Mouse (Mus musculus) lung, postnatal 0 days (tissue): ENCODE data around the gene Dgkb.

Experiments
- CTCF ChIP-seq: IDR thresholded peaks from 2 replicates; pipeline ENCODE4 v1.5.1; 2016; ENCODE audit warnings: antibody characterized with exemption, mild to moderate bottlenecking
- EP300 ChIP-seq: IDR thresholded peaks from 2 replicates; pipeline ENCODE4 v1.6.1; 2016; ENCODE audit warnings: antibody characterized with exemption, mild to moderate bottlenecking, control low read depth

DNA sequence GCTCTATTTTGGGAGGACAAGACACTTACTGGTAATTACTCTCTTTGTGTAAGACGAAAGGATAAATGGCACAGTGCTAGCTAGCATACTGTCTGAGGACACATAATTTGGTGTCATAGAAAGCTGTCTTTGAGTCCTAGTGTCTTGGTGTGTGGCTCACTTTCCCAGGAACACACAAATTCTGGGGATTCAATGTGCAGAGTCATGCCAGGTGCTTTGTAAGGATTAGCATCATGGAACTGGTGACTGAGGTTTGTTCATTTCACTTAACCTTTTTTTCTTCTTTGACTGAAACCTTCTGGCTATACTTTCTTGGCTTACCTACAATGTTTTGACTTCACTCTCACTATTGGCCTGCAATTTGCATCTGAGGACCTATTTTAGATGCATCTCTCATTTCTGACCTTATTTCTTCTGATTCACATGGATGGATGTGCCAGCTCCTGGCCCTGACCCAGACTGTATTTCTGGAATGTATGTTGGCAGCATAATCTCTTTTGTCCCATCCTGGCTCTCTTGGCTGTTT, 170.6 kb downstream of the Dgkb start:
- TF ChIP-seq CTCF, result no peak
- no peak for TF ChIP-seq EP300
